Mouse (Mus musculus) layer of hippocampus, adult 9-11 months (tissue): ENCODE data around the gene Trp53.
"Not testable (repeated sequence)": the region's sequence is repeated elsewhere in the genome, so short reads cannot be mapped to it uniquely, and the experiment has no call there.

Experiments
- DNase-seq: peaks from one replicate; pipeline ENCODE4 v3.0.0; 2022

The Trp53 gene

DNA sequence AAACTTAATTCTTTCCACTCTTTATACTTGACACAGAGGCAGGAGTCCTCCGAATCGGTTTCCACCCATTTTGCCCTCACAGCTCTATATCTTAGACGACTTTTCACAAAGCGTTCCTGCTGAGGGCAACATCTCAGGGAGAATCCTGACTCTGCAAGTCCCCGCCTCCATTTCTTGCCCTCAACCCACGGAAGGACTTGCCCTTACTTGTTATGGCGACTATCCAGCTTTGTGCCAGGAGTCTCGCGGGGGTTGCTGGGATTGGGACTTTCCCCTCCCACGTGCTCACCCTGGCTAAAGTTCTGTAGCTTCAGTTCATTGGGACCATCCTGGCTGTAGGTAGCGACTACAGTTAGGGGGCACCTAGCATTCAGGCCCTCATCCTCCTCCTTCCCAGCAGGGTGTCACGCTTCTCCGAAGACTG lies at the start of gene Trp53, which contains the start of gene Wrap53:
Gene Trp53 (plus strand): TSS at position 269 of the 424 bp plus-strand sequence.
Gene Wrap53 (minus strand): TSS at position 165 of the 424 bp plus-strand sequence.
- DNase-seq: peak; percentile 94

DNA sequence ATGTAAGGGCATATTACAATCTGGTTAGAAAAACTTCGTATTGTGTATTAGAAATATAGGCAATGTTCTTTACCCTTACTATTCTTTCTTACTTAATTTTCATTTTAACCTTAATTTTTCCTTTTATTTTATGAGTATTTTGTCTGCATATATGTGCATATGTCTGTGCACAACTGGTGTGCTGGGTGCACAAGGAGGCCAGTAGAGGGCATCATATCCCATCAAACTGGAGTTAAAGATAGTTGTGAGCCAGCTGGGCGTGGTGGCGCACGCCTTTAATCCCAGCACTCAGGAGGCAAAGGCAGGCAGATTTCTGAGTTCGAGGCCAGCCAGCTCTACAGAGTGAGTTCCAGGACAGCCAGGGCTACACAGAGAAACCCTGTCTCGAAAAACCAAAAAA lies 49.4 kb upstream of the Trp53 start:
- not testable (repeated sequence) for DNase-seq

DNA sequence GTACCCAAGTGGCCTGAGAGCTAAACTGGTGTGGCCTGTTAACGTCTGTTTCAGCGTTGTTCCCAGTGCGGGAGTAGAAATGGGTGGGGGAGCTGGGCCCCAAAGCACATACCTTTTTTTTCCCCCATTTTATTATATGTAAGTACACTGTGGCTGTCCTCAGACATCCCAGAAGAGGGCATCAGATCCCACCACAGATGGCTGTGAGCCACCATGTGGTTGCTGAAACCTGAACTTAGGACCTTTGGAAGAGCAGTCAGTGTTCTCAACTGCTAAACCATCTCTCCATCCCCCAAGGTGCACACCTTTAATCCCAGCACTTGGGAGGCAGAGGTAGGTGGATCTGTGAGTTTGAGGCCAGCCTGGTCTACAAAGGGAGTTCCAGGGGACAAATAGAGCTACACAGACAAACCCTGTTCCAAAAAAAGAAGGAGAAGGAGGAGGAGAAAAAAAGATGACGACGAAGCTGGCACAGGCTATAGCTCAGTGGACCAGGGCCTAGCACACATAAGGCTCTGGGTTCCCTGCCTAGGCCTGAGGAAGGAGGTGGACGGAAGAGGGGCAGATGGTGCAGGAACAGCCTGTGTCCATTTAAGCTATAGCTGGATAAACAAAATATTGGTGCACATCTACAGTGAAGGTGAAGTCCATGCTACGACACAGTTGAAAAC lies 47.5 kb upstream of the Trp53 start:
- DNase-seq: no peak

DNA sequence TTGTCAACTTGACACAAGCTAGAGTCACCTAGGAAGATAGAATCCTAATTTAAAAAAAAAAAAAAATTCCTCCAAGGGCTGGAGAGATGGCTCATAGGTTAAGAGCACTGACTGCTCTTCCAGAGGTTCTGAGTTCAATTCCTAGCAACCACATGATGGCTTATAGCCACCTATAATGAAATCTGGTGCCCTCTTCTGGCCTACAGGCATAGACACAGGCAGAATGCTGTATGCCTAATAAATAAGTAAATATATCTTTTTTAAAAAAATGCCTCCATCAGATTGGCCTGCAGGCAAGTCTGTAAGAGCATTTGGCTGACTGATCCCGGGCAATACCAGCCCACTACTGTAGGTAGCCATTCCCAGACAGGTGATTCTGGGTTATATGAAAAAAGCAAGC lies 45.2 kb upstream of the Trp53 start:
- DNase-seq: no peak

DNA sequence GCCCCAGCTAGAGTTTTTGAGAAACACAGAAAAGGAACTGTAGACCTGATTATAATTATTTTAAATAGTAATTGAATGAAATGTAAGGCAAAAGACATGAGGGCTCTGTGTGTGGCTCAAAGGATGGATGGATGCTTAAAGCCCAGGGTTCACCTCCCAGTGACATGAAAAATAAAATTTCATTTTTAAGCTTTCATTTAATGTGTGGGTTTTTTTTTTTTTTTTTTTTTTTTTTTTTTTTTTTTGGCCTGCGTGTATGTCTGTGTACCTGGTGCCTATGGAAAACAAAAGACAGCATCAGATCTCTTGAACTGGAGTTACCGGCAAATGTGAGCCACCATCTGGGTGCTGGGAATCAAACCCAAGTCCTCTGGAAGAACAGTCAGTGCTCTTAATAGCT lies 39.5 kb upstream of the Trp53 start:
- DNase-seq: no peak

DNA sequence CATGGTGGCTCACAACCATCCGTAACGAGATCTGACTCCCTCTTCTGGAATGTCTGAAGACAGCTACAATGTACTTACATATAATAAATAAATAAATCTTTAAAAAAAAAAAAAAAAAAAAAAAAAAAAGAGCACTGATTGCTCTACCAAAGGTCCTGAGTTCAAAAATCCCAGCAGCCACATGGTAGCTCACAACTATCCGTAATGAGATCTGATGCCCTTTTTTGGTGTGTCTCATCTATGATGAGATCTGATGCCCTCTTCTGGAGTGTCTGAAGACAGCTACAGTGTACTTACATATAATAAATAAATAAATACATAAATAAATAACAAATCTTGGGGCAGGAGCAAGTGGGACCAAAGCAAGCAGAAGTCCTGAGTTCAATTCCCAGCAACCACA lies 38.4 kb upstream of the Trp53 start:
- DNase-seq: not testable (repeated sequence)

DNA sequence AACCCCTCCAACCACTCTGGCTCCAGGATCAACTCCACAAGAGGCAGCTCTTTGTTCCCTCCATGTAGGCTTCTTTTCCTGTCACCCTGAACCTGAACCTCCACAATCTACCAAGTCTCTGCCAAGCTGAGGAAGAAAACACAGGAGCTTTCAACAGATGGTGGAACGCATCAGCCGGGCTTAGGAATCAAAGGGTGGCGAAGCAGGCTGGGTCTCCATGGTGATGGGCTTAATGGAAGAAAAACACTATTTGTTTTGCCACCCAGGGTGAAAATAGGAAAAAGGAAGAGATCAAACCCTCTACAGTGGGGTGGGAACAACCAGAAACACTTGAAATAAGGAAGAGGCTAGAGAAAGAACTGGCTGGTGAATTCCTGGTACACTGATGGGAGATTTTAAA lies 36.6 kb upstream of the Trp53 start:
- DNase-seq: no peak

DNA sequence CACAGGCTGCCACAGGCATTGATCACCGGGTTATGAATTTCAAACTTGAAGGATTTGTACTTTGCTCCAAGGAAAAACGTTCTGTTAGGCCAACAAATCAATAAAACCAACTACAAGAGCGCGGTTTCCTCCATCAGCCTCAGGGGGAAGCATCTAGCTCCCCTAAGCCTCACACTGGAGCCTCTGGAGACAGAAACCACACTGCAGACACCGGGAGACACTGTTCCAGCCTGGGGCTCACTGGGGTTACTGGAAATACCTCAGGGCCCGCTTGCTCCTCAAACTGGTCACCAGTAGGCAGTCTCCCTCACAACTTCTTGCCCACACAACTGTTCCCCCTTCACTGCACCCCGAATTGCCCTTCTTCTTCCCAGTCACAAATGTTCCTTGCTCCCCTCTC lies 34.2 kb upstream of the Trp53 start:
- no peak for DNase-seq

DNA sequence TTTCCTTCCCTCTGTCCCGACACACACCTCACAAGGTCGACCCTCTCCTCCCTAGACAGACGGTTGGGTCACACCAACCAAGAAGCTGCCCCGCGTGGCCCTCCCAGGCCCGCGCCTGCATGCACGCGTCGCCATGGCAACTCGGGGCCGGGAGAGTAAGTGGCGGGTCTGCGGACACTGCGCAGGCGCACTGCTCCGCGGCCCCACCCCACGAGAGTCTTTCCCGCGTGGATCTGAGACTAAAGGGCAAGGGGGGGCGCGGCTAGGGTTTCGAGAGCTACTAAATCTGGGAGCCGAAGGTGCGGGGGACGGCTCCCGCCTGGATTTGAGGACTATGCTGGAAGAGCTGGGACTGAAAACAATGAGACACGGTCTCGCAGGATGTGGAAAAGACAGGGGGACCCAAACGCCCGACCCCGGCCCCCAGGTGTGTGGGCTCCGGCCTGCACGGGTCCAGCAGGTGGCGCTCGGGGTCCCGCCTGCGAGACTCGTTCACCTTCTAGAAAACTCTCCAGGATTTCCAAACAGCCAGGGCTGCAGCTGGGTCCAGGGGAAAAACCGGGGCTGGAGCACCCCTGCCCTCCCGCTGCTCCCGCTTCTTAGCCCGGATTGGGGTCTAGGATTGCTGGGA lies 33.6 kb upstream of the Trp53 start:
- DNase-seq: peak; percentile 78

DNA sequence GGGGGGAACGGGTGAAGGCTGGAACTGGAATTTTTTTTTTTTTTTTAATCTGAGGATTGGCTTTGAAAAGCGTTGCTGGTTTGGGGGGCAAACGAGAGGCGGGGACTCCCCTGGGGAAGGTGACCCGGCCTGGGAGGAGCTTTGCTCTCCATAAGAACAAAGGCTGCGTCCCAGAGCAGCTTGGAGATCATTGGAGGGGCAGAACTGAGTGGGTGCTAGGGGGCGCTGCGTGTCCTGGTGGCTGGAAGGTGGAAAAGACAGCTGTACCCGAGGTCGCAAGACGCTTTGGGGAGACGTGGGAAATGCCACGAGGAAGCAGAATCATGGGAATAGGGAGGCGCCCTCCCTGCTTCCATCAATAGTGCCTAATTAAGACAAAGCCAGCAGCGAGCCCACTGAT lies 33.1 kb upstream of the Trp53 start:
- no peak for DNase-seq

DNA sequence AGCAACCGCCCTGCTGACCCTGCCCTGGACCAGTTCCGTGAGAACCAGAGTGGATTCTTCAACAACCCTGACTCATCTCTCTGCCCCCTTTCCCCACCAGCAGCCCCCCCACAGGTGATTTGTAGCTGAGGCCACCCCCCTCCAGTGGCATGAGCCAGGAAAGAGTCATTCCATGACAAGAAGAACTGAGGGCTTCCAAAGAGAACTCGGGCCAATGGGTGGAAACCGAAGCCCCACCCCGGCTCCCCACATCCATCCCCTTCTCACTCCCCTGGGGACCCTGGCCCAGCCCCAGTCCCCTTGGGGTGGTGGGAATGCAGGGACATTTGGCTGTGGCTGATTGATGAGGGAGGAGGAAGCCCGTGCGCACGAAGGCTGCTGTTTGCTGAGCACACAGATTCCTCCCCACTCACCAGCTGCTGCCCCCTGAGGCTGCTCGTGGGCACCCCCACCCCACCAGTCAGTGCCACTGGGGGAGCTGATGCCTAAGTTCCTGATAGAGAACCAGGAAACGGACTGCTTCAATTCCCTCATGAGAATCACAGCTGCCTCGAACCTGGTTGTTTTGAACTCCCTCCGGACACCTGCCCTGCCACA lies 31.0 kb upstream of the Trp53 start, which contains the start of gene Dnah2:
Gene Dnah2 (minus strand): TSS at position 51 of the 597 bp plus-strand sequence.
- DNase-seq: no peak

DNA sequence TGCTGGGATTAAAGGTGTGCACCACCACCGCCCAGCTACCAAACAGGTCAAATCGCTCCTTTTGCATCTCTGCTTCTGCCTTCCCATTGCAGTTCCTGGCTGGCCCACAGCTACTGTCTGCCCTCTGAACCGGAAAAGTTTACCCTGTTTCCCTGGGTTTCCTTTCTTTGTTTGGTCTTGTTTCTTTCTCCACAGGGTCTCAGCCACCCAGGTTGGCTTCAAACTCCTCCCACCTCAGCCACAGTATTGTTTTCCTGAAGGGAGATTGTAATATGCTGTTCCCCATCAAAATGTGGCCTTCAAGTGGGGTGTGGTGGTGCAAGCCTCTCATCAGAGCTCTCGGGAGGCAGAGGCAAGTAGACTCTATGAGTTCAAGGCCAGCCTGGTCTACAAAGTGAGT lies 28.8 kb upstream of the Trp53 start:
- DNase-seq: no peak

DNA sequence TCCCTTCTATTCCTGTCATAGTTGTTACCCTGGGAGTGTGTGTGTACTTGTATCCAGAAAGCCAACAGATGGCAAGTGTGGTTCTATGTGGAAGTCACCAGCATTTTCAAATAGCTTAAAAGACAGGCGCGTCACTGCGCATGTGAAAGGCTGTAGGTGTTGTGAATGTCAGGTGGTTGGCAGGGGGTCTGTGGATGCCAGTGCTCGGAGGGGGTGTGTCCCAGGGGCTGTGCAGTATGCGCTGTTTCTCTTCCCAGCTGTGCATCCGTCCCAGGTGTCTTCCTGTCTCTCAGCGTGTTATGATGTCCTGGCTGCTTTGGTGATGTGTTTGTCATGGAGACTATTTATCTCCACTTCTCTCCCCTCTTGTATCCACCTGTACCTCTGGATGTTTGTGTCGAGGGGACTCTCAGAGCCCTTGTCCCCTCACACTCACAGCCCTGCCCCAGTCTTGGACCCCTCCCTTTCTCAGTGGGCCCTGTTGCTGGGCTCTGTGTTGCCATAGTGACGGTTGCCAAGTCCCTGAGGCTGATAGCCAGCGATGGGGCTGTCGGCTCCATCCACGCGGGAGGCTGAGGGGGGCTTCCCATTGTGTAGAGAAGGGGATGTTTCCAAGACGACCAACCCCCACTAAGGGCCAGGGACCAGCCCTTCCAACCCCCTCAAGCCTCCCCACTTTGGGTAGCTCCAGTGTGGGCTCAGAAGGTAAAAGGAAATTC lies 27.4 kb upstream of the Trp53 start:
- DNase-seq: peak; percentile 85

DNA sequence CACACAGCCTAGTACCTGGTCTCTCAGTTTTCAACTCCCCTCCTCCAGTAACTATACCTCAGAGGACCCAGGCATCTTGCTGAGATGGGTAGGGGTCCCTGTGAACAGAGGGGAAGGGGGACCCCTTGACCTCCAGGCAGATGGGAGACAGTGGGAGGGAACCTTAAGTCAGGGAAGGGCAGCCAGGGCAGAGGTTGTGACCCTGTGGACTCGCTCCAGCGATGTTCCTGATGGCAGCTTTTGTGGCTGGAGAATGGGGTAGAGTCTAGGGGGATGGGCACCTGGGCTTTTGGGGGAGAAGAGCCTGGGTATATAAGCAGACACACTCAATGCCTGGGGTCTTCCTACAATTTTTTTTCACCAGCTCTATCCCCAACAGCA lies 26.8 kb upstream of the Trp53 start:
- no peak for DNase-seq

DNA sequence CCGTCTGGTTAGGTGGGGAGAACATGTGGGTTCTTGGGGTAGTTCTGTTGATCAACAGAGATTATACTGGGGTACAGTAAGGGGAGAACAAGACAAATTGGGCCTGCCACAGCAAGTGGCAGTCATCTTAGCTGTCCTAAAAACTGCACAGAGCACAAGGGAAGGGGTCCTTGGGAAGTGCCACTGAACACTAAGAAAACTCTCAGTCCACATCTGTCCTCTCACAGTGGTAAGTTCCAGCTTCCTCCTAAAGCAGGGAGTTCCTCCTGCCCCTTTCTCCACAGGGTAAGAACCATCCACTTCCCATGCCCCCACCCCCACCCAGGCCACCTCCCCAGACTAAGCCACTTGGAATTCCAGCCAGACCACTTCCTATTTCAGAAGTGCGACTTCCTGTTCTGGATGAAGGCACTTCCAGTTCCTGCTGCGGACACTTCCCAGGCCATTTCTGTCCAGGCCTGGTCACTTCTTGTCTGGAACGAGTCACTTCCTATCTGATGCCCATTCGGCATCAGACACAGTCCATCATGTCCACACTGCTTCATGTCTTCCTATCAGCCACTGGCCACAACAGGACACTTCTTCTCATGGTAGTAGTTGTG lies 25.5 kb upstream of the Trp53 start:
- DNase-seq: no peak

DNA sequence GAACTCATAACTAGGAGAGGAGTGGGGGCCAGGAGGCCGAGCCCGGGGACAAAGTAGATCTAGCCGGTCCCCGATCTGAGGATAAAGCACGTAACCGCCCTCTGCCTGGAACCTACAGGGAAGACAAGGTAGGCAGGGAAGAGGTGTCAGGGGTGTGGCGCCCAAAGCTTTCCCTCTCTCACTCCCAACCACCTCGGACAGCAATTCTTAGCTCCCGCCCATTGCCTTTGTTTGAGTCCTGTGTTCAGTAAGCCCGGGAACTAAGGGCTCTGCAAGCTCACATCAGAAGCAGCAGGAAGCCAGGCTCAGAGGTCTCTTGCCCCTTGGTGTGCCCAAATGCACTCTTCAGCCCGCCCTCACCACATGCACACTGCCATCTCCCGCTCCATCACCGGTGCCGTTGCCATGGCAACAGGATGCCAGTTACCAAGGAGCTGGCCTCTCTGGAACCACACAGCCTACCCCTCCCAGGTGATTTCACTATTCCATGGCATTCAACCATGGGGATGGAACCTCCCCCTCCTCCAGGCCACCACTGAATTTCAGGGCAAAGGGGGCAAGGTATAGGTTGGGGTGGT lies 22.7 kb upstream of the Trp53 start:
- no peak for DNase-seq

DNA sequence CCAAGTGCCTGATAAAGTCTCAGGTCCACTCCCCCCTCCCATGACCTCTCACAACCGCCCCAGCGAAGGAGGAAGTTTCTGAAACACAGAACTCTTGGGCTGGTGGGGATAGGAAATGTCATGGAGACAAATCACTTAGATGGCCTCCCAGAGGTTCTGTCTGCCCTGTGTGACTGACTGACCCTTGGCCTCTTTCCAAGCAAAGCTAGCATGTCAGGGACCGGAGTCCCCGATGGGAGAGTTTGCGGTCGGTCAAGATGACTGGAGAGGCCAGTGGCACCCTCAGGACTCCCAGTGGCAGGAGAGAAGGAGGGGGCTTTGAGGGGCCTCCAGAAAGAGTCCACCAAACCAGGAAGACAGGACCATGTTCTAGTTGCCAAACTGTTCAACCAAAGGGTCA lies 21.4 kb upstream of the Trp53 start:
- DNase-seq: no peak

DNA sequence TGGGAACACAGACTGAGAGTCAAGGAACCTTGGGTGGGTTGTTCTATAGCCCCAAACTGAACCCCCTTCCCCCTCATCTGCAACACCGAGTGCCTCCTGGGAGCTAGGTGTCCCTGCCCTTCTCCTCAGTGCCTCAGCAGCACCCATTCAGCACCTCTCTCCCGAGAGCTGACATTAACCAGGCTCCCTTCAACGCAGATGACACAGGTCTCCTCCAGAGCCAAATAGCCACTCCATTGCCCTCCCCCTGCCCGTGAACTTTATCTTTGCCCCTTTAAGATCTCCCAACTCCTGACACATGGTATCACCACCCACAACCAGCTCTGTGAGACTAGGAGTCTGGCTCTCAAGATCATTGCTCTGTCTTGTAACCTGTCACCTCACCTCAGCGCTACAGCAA lies 21.0 kb upstream of the Trp53 start:
- no peak for DNase-seq

DNA sequence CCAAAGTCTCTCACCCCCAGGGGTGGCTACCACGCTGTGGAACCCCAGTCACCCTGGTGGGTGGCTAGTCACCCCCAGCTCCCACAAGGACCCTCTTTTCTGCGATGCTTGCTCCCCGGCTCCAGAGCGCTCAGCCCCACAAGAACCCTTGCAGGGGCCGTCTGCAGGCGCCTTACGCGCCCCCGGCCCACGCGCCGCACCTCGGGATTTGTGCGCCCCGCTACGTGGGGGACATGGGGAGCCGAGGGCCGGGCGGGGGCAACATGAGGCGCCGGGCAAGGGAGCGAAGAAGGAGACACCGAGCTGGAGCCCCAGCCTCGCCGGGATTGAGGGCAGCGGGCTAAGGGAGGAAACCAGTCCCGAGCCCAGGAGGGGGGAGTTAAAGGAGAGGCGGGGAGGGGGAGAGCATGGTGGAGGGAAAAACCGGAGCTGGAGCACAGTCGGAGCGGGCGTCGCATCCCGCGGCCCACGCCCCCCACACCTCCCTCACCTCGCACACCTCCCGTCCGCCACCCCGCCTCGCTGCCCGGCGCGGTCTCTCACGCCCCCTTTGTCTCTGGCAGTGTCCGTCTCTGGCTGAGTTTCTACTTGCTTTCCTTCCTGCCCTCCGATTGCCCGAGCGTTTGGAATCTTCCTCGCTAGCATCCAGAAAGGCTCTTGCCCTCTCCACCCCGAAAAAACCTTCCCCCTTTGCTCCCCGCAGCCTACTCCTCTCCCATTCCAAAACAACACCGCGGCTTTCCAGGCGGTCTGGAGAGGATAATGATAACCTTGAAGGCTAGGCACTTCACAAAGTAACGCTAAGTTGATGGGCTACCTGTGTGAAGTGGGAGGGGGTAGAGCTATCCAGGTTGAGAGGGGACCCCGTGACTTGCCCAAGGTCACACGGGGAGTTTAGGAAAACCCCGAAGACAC lies 20.1 kb upstream of the Trp53 start, which contains the start of gene Efnb3:
Gene Efnb3 (minus strand): TSS at position 355 of the 915 bp plus-strand sequence.
- DNase-seq: no peak

DNA sequence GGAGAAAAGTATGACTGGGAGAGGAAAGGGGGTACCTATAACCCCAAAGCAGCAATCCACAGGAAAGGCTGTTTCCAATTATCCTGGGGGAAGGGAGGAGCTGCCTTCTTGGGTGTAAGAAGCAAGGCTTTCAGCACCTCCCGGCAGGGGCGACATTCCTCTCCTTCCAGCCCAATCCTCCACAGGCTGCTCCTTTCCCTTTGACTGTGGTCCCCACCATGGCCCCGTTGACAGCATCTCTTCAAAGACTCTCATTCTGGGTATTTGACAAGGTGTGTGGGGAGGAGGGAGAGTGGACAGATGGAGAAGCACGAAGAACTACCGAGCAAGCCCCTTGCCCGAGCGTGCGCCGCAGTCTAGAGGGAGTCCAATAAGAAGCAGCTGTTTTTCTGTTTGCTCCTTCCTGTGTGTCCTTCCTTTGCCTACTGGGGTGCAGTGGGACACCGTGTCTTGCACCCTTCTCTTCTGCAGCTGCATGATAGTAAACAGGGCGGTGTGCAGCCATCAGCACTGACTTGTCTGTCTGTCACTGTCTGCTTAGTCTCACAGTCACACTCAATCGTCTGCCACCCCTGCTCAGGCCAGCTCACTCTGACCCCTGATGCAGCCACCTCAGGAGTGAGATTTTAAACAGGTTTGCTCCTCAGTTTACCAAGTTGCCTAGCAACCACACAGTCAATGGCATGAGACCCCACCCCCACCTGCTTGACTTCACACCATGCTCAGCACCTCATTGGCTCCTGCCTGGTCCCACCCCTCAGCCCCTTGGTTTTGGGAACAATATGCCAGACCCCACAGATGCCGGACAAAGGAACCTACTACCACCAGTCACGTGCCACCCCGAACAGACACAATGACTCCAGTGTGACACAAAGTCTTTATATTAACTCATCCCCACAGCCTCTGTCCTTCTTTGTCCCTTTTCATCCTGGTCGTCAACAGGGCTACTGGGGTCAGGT lies 19.0 kb upstream of the Trp53 start:
- DNase-seq: peak; percentile 86
